Mouse (Mus musculus): ENCODE measurements around the gene Usp5. TPM values are rescaled to one million over a fixed set of nuclear protein-coding genes. Genes with fewer than 3 reads are reported as not detected.

Gene Usp5
- polyA plus RNA-seq (2017; shearing (Covaris generic)) = 100 to 1,000 TPM in 1 of 2 experiments, 10 to 100 TPM in 1; 77.2 to 154 TPM

DNA sequence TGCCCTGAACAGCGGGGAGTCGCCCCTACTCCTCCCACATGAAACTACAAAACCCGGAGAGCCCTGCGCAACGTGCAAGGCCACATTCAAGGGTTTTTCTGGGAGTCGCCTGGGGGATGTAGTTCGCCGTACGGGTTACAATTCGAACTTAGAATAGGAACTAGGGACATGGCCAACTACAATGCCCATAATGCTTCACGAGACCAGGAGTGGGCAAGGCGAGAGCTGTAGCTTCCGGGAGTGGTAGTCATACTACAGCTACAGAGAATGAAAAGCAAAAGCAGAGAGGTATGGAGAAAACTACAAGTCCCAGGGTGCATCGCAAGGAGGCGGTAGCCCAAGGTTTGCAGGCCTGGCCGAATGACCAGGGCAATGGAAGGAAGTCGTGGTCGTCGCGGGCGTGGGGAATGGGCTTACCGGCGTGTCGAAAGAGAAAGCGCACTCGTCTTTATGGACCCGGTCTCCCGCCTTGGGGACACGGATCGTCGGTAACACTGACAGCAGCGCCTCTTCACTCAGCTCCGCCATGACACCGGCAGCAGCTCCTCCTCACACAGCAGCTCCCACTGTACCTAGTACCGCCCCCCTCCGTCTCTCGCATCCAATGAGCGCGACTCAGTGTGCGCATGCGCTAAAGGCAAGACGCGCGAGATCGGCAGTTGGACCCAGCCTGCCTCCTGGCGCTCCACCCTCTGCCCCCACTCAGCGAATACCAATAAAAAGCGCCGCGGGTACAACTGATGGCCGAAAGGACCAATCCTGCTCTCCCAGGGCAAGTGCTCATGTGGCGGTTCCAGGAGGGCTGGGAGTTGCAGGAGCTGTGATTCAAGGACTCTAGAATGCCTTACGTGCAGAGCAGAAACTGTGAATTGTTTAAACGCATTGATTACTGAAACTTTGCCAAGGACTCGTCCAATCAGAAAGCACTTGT lies at the start of gene Usp5, which contains the start of gene Cdca3:
Gene Usp5, minus strand, starts transcription at position 617 of the 931 bp plus-strand sequence.
Gene Cdca3, plus strand, starts transcription at position 680 of the 931 bp plus-strand sequence.
- peak; percentile 79 for ATAC-seq

DNA sequence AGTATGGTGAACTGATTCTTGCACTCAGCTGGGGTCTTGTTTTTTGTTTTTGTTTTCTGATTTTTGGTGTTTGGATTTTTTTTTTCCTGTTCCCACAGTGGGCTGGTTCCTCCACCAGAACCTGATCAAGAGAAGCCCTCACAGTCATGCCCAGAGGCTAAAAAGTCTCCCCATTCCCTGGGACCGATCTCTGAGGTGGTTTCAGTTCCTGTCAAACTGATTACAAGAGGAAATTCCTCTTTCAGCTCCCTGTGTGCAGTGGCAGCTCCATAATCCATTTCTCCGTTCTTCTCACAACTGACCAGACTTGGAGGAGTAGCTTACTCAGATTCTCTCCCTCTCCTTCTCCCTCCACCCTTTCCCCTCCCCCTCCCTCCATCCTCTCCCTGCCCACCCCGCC lies 45.1 kb upstream of the Usp5 start:
- no peak for ATAC-seq

DNA sequence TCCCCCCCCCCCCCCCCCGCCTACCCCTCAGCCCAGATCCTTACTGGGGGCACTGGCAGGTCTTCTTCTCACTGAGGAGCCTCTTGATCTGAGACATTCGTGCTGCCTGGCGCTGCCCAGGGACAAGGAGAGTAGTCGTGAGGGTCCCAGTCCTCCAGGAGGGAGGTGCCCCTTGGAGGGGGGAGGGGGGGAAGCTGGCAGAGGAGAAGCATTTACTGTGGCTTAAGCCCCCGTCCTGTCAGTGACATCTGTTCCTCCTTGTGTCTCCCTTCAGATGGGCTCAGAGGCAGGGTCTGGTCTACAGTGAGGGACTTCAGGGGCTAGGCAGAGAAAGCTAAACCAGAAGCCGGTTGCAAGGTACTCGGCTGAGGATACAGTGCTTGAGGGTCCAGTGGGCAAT lies 37.3 kb upstream of the Usp5 start:
- no peak for ATAC-seq

DNA sequence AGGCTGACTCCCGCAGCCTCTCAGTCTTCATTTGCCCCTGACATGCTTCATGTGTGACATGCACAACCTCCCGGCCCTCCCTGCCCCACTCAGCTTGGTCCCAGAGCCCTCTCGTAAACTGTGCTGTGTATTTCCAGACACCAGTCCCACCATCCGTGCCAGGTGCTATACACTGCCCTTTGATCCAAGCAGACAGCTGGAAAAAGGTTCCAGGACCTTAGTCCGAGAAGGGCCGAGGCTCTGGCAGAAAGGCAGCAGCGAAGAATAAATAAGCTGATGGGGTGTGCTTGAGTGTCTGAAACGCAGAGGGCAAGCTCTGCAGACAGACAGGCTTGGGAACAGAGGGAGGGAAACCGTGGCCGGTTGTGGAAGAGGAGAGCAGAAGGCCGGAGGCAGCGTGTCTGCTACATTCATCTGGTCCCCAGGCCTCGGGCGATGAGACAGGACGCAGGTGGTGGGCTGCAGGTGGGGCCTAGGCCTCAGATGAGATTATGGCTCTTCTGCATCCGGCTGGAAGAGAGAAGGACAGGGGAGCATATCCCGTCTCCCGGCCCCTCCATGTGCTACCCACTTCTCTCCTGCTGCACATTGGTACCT lies 36.6 kb upstream of the Usp5 start:
- ATAC-seq = no peak

DNA sequence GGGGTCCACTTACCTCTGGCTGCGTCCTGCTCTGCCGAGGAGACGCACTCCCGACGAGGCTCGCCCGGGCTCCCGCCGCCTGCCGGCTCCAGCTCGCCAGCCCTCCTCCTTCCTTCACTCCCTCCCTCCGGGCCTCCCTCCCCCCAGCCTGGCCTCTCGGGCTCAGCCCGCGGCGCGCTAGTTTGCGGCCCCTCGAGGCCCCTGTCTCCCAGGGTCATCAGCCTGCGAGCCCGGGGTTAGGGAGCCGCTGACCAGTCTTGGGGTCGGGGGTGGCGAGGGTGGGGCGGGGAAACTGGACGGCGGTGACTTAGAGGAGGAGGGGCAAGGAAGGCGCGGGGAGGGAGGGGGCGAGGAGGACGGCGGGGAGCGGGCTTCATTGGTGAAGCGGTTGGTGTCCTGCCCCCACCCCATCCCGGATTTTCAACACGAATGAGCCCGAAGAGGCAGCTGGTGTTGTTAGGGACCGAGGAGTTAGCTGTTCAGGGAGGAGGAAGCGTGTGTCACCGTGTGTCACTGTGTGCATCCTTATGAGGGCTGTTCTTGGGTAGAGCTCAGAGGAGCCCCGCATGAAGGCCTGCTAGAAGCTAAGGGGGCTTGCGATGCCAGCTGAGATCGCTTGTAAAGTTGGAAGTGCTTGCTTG lies 34.5 kb upstream of the Usp5 start, which contains the start of gene Gpr162:
Gene Gpr162, minus strand, starts transcription at position 326 of the 641 bp plus-strand sequence.
- peak; percentile 63 for ATAC-seq

DNA sequence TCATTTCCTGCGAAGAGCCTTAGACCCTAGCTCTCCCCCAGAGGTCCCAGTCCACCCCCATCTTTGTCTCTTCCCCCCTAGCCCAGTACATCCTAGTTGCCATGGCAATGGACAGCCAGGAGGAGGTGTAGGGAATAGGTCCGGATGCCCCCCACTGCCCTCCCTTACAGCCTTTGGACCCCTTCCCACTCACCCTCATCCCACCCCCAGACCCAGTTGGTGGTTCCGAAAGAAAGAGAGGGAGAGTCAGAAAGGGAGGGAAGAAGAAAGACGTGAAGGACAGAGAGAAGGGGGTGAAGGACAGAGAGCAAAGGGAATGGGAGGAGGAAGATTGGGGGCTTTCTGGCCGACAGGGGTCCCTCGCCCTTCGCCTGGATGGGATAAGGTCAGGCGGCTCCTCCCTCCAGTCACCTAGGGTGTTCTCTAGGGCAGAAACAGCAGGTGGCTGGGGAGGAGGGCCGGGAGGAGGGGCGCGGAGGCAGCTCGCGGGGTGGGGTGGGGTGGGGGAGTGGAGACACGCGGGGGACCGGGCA lies 33.9 kb upstream of the Usp5 start:
- no peak for ATAC-seq

DNA sequence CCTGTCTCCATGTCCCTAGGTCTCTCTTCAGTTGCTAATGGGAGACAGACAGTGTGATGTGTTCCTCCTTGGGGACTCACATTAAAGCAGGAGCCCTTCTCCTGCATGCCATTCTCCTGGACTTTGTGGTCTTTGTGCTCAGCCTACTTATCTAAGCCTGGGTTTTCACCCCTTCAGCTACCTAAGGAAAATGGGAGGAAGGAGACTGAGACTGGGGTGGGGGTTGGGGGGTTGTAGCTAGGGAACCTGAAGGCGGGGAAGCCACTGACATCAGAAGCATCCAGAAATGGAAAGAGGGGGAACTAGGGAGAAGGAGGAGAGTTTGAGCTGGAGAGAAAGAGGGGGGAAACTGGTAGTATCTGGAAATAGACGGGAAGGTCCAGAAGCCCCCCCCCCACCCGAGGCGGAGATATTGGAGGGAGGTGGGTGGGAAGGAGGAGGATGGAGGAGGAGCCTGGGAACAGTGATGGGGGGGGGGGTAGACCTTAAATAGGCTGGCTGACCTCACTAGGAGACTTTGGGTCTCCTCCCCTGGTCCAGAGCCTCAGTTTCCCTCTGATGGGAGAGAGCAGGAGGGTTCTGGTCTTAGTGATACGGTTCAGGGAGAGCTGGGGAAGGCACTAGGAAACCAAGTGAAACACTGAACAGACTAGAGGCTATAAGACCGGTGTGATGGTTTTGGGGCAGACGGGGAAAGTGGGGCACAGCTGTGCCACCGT lies 33.3 kb upstream of the Usp5 start:
- no peak for ATAC-seq

DNA sequence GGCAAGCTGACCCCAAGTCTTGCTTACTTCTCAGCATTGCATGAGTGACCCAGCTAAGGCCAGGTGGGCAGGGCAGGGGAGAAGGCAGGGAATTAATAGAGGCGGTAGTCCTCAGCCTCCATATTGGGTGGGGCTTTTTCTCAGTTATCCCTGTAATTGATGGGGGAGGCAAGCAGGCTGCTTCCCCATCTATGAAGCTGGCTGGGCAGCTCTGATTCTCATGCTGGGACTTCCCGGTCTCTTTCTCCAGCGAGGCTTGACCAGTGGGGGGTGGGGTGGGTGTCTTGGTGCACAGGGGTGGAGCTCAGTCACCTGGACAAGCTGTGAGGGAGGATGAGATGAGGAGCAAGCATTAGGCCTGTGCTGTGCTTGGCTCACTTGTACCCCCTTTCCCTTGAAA lies 32.5 kb upstream of the Usp5 start:
- ATAC-seq = no peak

DNA sequence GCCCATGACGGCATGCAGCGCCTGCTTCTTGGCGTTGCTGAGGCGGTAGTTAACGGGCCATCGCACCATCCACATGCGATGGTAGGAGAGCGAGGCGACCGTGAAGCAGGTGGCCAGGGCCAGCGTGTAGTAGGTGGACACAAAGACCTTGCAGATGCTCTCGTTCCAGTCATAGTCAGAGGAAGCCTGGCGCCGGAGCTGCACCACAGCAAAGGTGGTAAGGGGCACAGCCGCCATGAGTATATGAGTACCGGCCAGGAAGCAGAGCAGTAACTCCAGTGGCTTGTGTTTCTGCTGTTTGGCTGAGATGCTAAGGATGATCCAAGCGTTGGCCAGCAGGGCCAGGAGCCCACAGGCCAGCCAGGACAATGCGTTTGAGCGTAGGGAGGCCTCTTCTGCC lies 32.0 kb upstream of the Usp5 start:
- no peak for ATAC-seq

DNA sequence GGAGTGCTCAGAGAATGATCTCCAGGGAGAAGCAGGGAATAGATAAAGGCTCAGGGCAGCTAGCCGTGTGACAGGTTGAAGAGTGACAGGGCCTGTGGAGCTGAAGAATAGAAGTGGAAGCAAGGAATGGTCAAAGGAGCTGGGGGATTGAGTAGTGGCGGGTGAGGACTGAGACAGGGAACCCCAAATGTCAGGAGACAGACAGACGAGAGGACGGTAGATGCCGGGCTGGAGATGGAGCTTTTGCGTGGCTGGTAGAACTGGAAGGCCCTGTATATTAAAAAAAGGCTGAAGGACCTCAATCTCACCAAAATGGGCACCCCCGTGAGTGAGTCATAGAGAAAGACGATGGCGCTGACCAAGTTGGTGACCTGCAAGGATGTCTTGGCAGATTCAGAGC lies 31.2 kb upstream of the Usp5 start:
- no peak for ATAC-seq

DNA sequence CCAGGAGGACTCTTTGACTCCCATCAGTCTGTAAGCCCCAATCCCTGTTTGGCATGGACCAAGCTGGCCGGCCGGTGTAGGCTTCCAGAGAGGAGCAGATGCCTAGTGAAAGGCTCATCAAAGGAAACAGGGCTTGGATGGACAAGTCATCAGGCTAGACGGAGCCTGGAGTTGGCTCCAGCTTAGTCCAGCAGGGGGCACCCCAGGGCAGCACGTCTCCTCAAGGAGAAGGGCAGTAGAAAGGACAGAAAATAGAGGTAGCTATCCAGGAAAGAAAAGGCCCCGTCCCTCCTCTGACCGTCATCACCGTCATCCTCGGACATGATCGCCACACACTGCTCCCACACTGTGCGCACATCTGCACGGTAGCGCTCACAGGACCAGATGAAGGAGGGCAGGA lies 30.4 kb upstream of the Usp5 start:
- ATAC-seq = peak; percentile 45

DNA sequence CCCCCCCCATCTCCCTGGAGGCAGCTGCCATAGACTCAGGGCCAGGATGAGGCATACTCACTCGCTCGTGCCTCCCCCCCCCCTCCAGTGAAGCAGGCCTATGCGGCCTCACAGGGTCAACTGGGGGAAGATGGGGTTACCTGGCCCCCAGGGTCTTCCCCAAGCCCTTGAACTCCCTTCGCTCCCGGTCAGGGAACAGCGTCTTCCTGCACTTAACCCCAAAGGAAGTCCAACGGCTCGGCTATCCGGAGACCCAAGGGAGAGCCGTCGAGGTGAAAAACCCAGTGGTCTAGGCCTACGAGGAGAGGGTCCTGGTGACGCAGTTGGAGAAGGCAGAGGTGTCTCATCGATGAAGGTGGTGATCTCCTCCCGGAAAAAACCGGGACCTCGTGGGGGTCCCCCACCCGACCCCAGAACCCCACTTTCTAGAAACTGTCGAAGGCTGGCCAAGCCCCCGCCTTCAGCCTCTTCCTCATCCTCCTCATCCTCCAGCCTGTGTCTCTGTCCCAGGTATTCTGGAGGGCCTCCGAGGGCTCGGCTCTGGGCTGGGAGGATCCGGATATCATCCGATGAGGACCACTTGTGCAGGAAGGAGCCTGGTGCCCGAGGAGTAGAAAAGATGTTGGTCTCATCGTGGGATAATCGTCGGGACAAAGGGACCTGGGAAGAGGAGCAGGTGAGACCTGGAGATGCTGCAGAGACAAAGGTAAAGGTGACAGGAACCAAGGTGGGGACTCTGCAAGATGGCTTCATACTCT lies 29.5 kb upstream of the Usp5 start:
- ATAC-seq = no peak

DNA sequence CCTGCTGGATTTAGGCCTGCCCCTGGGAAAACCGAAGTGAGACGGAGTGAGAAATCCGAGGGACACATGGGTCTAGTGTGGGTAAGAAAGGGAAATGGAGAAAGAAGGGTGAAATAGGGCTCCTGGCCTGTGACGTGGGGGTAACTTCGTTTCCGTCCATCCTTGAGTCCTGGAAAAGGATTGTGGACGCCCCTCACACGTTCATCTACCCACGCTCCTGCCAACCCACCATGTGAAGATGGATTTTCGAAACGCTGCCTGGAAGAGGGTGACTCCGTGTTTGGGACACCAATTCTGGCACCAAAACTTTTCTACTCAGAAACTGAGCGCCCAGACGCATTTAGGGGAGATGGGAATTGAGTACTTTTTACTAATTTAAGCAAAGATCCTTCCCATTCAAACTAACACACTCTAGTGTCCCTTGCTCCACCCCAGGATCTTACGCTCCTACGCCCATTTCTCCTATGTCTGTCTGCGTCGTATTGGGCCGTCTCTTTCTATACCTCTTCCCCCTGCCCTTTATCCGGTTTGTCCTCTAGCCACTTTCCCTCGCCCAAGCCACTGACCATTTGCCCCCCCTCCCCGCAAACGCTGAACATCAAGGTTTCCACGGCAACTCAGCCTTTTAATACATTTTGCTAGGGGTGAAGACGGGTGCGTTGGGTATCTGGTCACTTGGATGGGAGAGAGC lies 28.7 kb upstream of the Usp5 start:
- no peak for ATAC-seq

DNA sequence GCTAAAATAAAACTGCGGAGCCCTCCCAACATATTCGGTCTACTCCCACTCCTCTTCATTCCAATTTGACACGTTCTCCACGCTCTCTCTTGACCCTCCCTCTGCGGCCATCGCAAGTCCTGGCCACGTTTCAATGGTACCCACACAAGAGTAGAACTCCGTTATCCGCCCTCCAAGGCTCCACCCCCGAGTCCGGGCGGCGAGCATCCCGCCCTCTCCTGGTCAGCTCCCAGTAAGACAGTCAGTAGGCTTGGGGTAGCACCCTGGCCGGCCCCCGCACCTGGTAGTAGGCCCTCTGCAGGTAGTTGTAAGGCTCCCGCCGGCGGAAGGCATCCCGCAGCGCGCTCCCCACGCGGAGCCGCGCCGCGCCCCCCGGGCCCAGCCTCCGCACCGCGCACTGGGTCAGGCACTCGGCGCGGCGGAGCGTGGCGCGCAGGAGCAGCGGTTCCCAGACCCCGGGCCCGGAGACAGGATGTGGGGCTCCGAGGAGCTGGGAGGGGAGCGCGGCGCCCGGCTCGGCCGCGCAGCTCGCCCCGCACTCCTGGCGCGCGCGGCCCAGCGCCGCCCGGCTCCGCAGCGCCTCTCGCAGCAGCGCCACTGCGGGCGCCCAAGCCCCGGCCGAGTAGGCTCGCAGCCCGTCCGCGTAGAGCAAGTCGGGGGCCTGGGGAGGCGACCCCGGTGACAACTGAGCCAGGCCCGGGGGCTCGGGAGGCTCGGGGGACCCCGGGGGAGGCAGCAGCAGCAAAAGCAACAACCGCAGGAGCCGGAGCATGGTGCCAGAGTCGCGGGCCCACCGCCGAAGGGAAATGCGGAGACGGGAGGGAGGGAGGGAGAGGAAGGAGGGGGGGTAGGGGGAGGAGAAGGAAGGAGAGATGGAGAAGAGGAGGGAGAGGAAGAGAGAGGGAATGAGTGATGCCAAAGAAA lies 27.9 kb upstream of the Usp5 start, which contains the start of gene P3h3:
Gene P3h3, minus strand, starts transcription at position 837 of the 924 bp plus-strand sequence.
- peak; percentile 85 for ATAC-seq

DNA sequence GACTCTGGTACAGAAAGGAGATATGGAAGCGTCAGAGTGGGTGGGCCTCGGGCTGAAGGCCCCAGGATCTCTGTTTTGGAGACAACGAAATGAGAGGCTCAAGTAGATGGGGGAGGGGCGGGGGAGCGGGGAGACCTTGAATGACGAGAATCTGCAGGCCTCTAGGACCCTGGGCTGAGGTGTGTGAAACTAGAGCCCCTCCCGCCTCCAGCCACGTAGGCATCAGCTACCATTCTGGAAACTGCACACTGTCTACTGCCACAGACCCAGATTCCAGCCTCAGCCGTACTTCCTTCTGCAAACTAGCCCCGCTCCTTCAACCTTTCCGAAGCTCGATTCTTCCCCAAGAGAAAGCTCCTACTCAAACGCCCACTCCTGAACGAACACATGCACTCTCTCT lies 27.0 kb upstream of the Usp5 start:
- ATAC-seq = peak; percentile 5

DNA sequence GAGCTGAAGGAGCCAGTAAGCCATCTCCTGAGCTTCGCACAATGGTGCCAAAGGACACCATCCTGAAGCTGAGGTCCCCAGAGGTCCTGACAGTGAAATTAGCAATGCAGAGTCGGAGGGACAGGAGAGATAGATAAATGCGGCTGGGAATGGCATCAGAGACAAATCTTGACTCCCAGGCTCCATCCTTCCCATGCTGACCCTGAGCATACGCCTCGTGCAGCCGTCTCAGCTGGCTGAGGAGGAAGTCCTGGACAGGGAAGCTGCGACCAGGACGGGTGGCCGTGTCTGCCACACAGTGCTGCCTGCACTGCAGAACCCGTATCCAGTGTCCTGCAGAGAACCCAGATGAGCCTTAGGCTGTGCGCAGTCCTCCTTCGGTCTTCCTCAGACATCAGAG lies 25.4 kb upstream of the Usp5 start:
- no peak for ATAC-seq

DNA sequence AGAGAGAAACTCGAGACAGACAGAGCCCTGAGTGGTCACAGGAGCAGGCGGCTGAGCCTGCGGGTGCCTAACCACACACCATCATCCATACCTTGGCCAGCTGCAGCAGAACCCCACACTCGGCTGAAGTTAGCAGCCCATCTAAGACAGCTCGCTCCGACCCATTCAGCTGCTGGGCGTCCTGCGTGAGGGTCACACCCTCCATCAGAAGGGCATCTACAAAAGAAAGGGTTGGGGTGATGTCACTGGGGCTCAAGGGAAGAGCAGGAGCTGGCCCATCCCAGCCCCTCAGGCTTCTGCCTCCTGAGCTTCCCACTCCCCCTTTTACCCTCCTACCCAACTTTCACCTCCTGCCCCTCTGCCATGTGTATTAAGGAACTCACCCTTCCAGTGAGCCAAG lies 21.3 kb upstream of the Usp5 start:
- ATAC-seq = no peak

DNA sequence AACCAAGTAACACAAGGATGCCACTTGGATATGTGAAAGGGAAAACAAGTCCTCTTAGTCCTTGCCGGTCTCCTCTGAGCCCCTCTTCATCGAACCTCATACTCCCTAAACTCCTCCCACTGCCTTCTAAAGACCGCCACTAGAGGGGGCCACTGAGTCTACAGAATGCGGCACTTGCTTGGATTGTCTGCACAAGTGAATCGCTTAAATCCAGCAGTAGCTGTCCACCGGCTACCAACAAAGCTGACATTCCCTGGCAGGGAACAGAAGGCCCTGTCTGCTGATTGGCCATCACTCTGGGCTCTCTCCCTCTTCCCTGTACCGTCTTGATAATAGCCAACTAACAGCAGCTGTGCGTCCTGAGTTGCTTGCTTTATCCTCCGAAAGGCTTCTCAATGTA lies 18.0 kb upstream of the Usp5 start:
- ATAC-seq = peak; percentile 95

DNA sequence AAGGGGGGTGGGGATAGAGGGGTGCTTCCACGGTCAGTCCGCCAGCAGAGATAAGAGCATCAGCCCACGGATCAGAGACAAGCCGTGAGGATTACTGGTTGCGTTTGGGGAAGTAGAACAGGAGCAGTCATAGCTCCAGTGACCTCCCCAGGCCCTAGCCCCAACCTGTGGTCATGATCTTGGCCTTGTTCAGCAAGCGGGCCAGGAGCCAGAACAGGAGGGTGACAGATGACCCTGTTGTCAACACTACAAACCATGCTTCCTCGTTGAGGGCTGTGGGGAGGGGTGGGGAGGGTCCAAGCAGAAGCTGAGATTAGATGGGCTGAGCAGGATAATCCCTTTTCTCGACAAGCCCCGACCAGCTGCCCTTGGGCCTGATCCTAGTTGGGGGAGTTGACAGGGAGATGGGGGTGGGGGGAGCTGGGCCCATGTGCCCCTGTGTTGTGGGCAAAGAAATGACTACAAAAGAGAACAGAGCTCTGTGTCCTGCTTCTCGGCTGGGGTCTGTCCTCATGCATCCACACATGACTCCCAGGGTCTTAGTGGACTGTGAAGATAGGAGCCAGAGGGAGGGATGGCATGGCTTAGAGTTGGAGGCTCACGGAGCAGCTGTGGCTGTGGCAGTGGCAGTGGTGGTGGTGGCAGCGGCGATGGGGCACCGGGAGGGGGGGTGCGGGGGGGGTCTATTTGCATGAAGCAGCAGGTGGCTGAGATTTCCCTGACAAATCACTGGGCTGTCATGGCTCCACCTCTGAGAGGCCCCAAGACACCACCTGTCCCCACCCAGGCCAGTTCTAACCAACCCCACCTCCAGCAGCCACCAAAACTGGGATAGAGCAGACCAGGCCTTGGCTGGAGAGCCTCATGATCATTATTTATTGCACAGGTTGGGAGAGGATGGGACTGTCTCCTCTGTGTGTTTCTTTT lies 11.2 kb upstream of the Usp5 start, which contains the start of gene Gnb3:
Gene Gnb3, minus strand, starts transcription at position 35 of the 927 bp plus-strand sequence.
- no peak for ATAC-seq

Data from CD4-positive, CD25-positive, alpha-beta regulatory T cell, adult 4 months (primary cell).